Mouse (Mus musculus) bone marrow macrophage, adult 2 months (primary cell): ENCODE measurements around the gene 2310033P09Rik. TPM values are rescaled to one million over a fixed set of nuclear protein-coding genes. Genes with fewer than 3 reads are reported as not detected.

Source experiments
- H3K27ac ChIP-seq: 2 replicates; pipeline ENCODE4 v1.5.1; 2012; ENCODE audit warnings: low read depth, low read length; ENCODE audit not compliant: insufficient read depth
- H3K4me1 ChIP-seq: 2 replicates; pipeline ENCODE4 v1.6.1; 2012; ENCODE audit warnings: low read length; ENCODE audit not compliant: control insufficient read depth, insufficient read depth
- H3K4me3 ChIP-seq: 2 replicates; pipeline ENCODE4 v1.5.1; 2012; ENCODE audit warnings: mild to moderate bottlenecking, low read length, moderate library complexity; ENCODE audit not compliant: insufficient read depth
- CTCF ChIP-seq: IDR thresholded peaks from 2 replicates; pipeline ENCODE4 v1.5.1; 2012; ENCODE audit warnings: low read depth, mild to moderate bottlenecking, low read length, moderate library complexity
- POLR2A ChIP-seq: IDR thresholded peaks from 2 replicates; pipeline ENCODE4 v1.6.1; 2012; ENCODE audit warnings: mild to moderate bottlenecking, low read depth, low read length, borderline replicate concordance
- polyA plus RNA-seq: library from polyadenylated mRNA; stranded (reverse); fragments of >200 nt; gene quantifications from 2 replicates; pipeline ENCODE4 v1.2.4, GENCODE M21; 2012; ENCODE audit not compliant: missing spikeins, insufficient read depth, insufficient read length

The 2310033P09Rik gene
- polyA plus RNA-seq, 1 experiment, result 18.9 TPM

- Histone ChIP-seq H3K4me3 (no peak overlapping the region), H3K27ac (no peak overlapping the region), H3K4me1 (peaks cover 9% of the 10 kb centered on the region)
- TF ChIP-seq POLR2A, result no peak
- TF ChIP-seq CTCF, result no peak
Measured at GRCm38 (mm10) chr11:59170549-59170948, 37.6 kb upstream of the 2310033P09Rik start.

GRCm38 (mm10) chr11:59174189-59174838 is 33.8 kb upstream of the 2310033P09Rik start:
- peaks cover 3% of the 10 kb centered on the region for H3K4me1 ChIP-seq
- no peak overlapping the region for H3K27ac ChIP-seq
- no peak for TF ChIP-seq CTCF
- TF ChIP-seq POLR2A, result no peak
- no peak overlapping the region for H3K4me3 ChIP-seq

DNA sequence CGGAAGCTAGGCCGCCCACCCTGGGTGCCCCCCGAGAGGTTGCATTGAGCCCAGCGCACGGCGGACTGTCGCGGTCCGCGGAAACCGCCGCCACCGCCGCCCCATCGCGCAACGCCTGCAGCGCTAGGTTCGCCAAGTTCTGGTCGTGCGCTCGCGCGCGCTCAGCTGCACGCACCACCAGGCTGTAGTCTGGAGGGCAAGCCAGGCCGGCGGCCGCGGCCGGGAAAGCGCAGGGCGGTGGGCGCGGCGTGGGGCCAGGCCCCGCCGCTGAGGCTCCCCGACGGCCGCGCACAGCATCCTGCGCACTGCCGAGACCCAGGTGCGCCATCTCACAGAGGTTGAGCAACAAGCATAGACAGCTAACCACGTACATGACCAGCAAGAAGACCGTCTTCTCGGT is 31.6 kb upstream of the 2310033P09Rik start:
- no peak for TF ChIP-seq CTCF
- TF ChIP-seq POLR2A, result no peak
- no peak overlapping the region for H3K4me3 ChIP-seq
- H3K27ac ChIP-seq, result no peak overlapping the region
- H3K4me1 ChIP-seq, result peaks cover 9% of the 10 kb centered on the region

GRCm38 (mm10) chr11:59176921-59177320 is 31.2 kb upstream of the 2310033P09Rik start:
- H3K4me1 ChIP-seq, result peaks cover 9% of the 10 kb centered on the region
- no peak overlapping the region for H3K4me3 ChIP-seq
- TF ChIP-seq CTCF, result no peak
- no peak for TF ChIP-seq POLR2A
- H3K27ac ChIP-seq, result no peak overlapping the region

- Histone ChIP-seq H3K27ac (no peak within 1 kb of the TSS), H3K4me1 (peaks cover 9% of the 10 kb centered on the region), H3K4me3 (no peak within 1 kb of the TSS)
- TF ChIP-seq CTCF, result no peak
- TF ChIP-seq POLR2A, result no peak
Measured at GRCm38 (mm10) chr11:59182864-59183331, 25.2 kb upstream of the 2310033P09Rik start, which contains the start of gene Gjc2. TSS of gene Gjc2 (minus strand) at chr11:59183213.

DNA sequence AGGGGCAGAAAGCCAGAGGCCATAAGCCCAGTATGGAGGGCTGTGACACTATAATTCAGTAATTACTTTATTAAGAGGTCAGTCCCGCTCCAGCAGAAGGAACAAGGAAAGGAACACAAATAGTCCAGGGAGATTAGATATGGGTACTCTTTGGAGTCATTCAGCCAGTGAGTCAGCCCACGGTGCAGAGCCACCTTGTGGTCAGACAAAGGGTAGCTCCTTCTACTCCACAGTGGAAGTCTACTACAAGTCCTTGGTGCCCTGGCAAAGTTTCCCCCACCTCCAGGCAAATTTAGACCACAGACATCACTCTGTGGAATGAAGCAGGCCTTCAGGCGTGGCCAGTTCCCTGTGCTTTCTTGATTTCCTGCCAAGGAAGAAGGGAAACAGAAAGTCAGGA is 24.3 kb upstream of the 2310033P09Rik start:
- Histone ChIP-seq H3K4me1 (peaks cover 9% of the 10 kb centered on the region), H3K4me3 (no peak overlapping the region), H3K27ac (no peak overlapping the region)
- TF ChIP-seq POLR2A, result no peak
- TF ChIP-seq CTCF, result peak; percentile 67

- Histone ChIP-seq H3K4me1 (peaks cover 6% of the 10 kb centered on the region), H3K4me3 (no peak overlapping the region), H3K27ac (no peak overlapping the region)
- TF ChIP-seq POLR2A (no peak), CTCF (no peak)
Measured at GRCm38 (mm10) chr11:59185490-59185889, 22.6 kb upstream of the 2310033P09Rik start.

GRCm38 (mm10) chr11:59187706-59188105 is 20.4 kb upstream of the 2310033P09Rik start:
- H3K27ac ChIP-seq, result no peak overlapping the region
- TF ChIP-seq CTCF (no peak), POLR2A (no peak)
- H3K4me1 ChIP-seq, result peaks cover 3% of the 10 kb centered on the region
- H3K4me3 ChIP-seq, result no peak overlapping the region

DNA sequence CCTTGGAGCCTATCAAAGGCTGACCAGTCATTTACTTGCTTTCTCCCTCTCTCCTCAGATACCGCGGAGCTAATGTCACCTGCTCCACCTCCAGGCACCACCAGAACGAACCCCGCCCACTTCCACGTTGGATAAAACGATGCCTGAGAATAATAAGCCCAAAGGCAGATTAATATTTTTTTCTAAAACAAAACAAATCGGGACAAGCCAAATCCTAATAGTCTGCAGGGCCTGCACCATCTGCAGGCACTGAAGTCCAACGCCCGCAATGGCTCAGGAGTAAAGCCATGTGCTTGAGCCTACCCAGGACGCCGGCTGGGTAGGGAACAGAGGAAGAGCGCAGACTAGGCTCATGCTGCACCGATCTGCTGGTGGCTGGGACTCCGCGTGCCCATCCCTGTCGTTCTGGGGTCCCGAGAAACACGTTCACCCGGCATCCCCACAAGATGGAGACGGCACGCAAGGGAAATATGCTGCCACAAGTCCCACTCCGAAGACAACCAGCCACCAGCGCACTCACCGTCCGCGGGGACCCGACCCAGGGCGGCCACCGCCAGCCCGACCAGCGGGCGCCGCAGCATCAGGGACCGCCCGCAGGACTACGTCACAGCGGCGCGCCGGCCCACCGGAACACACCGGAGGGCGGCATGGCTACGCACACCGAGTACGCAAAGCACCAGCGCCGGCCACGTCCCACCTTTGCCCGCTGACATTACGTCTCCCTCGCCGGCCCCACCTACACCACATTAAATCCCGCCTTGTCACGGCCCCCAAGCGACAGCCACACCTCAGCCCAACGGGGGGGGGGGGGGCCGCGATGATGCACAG is 16.7 kb upstream of the 2310033P09Rik start:
- Histone ChIP-seq H3K27ac (peak overlapping the region; percentile 50), H3K4me1 (peaks cover 3% of the 10 kb centered on the region), H3K4me3 (peak overlapping the region; percentile 82)
- TF ChIP-seq CTCF, result no peak
- peak; percentile 87; the same call in 1 of the 2 replicates for TF ChIP-seq POLR2A

GRCm38 (mm10) chr11:59192059-59192386 is 16.1 kb upstream of the 2310033P09Rik start, which contains the start of gene Guk1:
TSS of gene Guk1 (minus strand) at chr11:59192212.
- peak within 1 kb of the TSS; percentile 82 for H3K4me3 ChIP-seq
- peak within 1 kb of the TSS; percentile 50 for H3K27ac ChIP-seq
- TF ChIP-seq POLR2A (no peak), CTCF (no peak)
- peaks cover 3% of the 10 kb centered on the region for H3K4me1 ChIP-seq
